Mouse (Mus musculus) lung, postnatal 10 days (tissue): Measurements from ENCODE around the gene Gnai1.
"Not testable (repeated sequence)": the region's sequence is repeated elsewhere in the genome, so short reads cannot be mapped to it uniquely, and the experiment has no call there.

Experiments
- DNase-seq: peaks from one replicate; pipeline ENCODE4 v3.0.0; 2021

Gene Gnai1

DNA sequence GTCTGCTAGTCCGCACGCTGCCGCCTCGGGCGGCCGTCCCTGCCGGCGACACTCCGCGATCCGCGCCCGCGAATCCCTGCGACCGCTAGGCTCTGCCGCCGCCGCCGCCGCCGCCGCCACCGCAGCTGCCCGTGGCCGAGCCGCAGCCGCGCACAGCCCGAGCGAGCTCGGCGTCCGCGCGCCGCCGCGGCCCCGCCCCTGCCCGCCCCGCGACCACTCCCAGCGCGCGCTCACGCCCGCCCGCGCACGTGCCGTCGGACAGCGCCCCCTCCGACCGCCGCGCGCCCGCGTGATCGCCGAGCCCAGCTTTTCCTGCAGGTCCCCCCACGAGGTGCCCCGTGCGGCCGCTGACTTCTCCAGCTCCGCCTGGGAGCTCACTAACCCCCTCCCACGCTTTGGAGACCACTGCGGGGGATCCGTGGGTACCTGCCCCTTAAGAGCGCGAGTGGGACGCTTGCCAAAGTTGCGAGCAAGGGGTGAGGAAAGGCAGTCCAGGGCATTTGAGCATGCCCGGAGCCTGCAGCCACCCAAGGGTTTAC lies at the start of gene Gnai1:
TSS of gene Gnai1 (minus strand) at position 75 of the 539 bp plus-strand sequence.
- peak; percentile 79 for DNase-seq

DNA sequence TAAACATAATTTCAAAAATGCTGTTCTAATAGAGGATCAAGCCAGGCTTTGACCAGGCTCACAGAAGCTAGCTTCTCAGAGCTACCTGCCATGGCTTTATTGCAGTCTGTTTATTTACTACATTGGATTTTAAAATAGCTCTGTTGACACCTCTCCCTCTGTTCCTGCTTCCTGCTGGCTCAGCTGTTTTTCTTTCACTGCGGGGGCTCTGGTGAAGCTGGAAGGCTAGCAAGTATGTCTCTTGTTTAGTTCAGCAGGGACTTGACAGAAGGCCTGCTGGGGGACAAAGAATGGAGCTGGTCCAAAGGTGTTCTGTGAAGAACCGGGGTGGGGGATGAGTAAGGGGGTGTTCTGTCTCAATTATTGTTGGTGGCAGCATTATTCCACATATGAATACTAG lies 7.7 kb upstream of the Gnai1 start:
- no peak for DNase-seq

DNA sequence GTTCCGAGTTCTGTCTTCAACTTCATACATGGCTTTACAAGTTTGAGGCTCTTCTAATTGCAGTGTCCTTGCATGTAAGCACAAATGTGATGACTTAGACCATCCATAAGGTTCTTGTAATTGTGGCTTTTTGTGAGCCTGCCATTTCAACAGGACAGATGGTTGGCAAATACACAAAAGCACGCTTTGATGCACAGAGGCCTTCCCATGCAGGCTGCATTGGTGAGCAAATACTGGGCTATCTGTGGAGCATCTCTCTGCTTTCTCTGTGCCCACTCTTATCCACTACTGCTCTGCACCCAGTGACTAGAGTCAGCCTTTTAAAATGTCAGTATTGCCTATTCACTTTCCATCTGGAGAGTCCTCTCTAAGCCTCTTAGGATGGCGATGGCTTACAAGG lies 5.3 kb upstream of the Gnai1 start:
- DNase-seq, result no peak

DNA sequence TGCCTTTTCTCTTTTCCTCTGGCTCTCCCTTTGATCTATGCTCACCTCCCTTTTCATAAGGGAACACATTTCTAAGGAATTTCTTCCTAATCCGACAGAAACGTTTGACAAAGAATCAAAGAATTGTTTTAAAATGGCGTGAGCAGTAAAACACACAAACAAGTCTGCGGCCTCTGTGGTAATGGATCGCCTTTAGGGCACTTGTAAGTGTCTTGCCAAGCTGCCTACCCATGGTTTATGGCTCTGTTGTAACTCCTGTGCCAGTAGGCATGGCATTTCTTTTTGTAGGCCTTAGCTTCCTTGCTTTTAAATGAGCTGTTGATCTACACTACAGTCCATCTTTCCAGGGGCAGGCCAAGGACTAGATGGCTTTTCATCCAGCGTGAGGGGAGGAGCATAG lies 801 bp upstream of the Gnai1 start:
- DNase-seq, result no peak

DNA sequence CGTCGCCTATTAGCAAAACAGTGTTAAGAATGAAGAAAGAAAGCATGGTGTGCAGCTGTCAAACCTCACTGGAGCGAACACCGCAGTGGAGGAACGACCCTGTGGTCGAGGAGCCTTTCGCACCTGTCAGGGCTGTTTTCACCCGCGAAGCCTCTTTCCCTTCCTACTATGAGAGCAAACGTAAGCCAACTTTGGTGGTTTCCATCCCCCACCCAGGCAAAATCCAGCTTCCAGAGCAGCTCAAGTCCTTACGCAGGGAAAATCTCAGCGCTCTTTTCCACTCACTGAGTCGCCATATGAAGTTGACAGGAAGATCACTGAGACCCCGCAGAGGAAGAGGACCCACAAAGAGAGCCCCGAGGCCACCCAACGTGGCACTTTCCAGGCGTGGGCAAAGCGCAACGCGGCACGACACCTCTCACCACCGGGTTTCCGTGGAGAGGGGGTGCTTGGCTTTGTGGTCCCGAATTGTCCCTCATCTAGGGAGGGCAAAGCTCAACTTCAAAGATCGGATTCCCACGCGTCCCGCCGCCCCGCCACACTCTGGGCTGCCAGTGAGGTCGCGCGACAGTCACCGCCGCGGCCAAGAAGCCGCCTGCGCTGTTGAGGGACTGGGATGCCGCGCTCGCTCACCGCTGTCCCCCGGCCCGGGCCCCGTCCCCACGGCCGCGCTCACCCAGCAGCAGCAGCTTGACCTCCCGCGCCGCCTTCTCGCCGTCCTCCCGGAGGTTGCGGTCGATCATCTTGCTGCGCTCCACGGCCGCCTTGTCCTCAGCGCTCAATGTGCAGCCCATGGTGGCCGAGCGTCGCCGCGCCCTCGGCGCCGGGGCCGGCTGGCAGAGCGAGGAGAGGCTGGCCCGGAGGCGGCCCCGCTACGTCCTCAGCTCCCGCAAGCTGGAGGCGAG lies 527 bp downstream of the Gnai1 start:
- peak; percentile 46 for DNase-seq

DNA sequence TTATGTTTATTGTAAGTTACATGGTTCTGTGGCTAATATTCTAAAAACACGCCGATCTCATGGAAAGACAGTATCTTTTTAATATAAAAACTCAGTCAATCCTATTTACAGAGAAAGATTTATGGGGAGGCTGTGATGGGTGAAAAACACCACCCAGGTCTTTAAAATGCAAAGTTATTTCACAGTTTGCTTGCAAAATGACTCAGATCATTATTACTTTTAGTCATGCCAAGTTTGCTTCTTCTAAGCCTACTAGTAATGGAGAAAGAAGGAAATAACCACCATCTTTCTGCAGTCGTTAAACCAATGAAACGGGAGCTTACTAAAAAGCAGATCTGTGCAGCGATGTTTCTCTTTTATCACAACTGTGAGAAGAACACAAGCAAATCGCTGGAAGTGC lies 1.4 kb downstream of the Gnai1 start:
- no peak for DNase-seq

DNA sequence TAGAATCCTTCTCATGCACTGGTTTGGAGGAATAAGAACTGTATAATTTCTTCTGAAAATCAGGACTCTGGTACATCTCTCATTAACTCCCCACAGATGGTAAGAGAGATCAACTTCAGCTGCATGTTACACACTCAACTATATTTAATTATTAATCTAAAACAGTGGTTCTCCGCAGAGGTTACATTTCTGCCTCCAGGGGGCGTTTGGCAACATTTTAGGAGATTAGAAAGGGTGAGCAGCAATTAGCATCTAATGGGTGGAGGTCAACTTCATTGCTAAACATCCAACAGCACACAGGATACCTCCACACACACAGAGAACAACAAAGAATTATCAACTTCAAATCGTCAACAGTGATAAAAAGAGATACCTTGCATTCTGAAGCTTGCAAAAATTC lies 2.0 kb downstream of the Gnai1 start:
- peak; percentile 69 for DNase-seq

DNA sequence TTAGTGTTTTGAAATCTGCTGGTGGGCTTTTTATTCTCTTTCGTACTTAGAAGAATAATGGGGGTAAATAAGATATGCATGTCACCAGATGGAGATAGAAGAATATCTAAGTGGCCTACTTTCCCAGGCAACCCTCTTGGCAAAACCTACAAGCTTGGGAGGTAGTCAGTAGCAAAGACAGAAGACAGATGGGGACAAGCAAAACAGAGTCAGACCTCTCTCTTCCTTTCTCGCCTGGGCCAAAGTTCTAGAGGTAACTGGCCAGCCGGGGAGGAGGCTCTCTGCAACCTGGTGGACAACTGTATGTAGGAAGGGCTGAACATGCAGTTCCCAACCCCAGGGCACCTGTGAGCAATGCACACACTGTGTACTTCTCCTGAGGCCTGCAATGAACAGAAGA lies 12.9 kb downstream of the Gnai1 start:
- DNase-seq, result no peak

DNA sequence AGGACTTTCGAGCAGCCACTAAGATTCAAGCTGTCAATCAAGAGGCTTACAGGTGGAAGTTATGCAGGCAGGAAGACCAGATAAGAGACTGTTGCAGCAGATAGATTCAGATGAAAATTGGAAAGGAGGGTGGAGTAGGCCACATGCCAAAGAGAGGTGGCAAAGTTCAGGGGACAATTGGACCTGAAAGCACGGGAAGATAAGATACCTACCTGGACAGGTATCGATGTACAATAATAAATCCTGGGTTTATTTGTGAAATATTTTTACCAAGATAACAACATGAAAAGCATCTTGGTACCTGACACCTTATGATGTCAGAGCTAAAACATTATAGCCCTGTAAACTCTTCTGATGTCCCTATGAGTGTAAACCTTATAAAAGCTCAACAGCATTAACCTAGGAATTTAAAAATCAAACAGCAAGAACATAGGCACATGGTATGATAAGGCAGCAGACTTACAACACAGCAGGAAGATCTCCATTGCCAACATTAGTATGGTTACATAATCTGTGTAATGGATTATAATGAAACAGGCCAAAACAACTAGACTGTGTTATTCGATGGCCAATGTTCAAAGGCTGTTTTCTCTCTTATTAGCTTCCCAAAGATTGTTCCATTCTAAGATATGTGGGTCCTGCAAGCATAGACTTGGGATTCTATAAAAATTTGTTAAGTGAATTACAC lies 16.6 kb downstream of the Gnai1 start:
- no peak for DNase-seq

DNA sequence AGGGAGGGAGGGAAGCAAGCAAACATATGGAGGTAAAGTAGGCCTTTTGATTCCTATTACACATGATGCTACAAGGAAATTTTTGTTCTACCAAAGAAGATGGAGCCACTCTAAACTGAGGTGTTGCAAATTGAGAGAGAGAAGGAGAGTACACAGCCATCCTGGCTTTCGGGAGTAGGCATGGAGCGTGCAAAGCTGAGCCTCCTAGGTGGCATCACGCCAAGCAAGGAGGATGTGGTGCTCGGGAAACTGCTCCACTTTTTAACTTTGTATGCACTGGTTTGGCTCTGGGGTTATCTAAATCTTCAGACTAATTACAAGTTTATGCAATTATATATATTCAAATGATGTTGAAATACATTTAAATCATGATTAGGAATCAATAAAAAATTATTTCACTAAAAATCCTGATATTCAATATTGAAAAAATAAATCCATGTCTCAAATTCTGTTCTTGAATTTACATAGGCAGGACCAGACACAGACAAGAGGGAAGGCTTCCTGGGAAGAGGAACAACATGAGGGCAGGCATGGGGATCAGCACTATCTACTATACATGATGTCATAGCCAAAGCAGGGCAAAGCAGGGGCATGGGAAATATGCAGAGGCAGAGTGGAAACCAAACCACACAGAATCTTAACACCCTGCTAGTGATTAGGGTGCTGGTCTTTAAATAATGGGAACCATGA lies 17.2 kb downstream of the Gnai1 start:
- no peak for DNase-seq

DNA sequence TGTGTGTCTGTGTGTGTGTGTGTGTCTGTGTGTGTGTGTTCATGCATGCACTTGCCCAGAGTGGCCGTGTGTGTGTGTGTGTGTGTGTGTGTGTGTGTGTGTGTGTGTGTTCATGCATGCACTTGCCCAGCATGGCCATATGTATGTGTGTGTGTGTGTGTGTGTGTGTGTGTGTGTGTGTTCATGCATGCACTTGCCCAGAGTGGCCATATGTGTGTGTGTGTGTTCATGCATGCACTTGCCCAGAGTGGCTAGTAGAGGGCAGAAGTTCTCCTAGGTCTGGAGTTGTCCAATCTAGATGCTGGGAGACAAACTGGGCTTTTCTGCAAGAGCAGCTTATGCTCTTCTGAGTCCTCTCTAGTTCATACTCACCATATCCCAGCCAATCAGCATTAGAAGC lies 18.3 kb downstream of the Gnai1 start:
- not testable (repeated sequence) for DNase-seq

DNA sequence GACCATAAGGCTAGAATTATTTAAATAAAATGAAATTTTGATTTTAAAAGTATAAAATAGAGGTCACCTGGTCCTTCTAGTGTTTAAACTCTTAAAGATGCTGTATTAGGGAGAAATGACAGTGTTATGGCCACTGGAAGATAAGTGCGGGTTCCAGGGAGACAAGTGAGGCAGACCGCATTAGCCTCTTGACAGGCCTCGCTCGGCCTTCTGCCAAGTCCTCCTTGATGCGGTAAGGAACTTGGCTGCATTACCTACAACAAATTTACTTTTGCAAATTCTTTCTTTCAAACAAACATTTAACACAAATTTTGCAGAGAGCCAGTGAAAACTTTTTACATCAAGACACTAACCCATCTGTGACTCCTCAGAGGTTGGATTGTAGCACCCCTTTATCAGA lies 27.9 kb downstream of the Gnai1 start:
- no peak for DNase-seq

DNA sequence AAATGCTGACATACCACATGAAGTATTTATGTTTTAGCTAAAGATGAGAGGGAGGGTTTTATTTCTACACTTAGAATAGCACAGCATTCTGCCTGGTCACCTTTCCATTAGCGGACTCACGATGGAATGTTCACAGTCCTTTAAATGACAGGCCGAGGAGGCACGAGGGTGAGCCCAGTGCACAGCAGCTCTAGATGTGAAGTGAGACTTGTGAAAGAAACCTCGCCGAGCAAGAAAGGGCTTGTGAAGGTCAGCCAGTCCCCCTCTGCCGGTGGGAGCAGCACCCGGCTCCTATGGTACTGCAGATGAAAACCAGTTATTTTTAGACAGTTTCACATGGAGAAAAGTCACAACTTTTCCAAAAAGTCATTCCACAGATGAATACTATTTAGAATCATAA lies 29.4 kb downstream of the Gnai1 start:
- DNase-seq, result no peak

DNA sequence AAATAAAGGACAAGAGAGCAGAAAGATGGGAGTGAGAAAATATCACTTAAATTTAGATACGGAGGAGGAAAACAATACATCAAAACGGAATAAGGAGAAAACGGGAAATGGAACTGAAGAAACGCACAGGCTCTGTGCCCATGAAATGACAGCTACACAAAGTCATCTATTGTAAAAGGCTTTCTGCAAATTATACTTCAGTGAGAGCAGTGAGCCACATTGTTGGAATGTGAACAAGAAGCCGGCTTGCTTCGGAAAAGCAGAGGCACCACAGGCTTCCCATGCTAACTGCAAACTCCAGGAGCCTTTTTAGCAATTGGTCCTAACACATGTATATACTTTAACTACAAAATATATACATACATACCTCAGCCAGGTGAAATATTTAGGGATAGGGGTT lies 34.0 kb downstream of the Gnai1 start:
- no peak for DNase-seq

DNA sequence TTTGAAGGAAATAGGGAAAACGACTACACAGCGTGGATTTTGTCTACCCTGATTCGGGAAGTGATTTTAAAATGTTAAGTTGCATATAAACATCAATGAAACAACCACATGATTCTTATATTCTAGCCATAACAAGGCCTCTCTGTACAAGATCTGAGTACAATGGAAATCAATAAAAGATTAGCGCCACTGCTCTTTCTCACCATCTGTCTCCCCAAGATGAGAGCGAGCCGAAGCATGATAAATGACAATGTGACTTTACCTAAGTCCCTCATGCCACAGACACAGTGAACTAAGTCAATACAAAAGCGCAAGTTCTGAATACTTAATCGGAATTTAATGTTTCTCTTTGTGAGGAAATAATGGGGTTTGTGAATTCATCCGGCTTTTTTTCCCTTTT lies 36.6 kb downstream of the Gnai1 start:
- DNase-seq, result no peak

DNA sequence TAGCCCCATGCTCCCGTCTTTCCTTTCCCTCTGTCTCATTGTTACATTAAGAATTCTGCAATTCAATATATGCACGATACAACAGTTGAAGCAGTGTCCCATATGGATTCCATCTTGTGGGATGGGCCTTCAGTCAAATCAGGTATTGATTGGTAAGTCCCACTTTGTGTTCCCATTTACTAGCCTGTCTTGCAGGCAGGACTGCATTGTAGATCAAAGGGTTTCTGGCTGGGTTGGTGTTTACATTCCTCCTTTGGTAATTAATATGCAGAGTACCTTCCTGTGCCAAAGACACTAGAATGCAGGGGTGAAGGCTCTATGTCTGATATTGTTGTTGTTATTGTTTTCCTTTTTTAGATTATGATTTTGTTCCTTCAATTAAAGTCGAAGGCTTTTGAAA lies 38.5 kb downstream of the Gnai1 start:
- DNase-seq, result no peak

DNA sequence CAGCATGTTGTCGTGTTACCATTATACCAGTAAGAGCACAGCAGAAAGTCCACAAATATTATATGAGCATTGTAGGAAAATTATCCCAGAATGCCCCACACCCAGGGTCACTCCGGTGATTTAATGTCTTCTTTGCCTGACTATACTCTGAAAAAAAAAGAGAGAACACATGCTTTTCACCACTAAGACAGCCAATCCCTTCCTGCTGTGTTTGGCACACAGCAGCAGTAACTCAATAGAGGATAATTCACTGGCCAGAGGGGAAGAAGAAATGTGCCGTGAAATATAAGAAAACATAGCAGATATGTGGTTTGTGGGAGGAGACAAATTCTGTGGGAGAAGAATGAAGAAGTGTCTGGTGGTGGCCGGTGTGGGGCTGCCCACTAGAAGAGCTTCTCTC lies 41.3 kb downstream of the Gnai1 start:
- DNase-seq, result no peak

DNA sequence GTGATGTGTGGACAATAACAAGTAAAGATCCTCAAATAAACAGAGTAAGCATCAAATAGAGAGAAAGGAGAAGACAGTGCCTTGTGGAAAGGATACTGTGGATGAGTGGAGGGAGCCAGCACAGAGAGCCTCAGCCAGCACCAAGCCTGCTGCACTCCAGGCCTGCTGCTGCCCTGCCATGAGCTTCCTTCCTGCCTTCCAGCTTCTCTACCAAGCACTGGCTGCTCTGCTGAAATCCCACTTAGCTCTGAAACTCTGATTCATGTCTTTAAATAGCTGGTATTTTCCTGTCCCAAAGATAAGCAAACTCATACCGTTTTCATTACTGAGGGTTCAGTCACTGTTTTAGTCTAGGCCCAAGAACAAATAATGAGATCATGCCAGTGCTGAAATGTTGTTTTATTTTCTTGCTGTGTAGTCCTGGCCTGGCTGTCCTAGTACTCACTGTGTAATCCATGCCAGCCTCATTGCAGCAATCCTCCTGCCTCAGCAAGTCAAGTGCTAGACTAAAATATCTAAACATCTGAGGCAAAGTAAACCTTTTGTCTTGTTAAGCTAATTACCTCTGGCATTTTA lies 52.8 kb downstream of the Gnai1 start:
- no peak for DNase-seq

DNA sequence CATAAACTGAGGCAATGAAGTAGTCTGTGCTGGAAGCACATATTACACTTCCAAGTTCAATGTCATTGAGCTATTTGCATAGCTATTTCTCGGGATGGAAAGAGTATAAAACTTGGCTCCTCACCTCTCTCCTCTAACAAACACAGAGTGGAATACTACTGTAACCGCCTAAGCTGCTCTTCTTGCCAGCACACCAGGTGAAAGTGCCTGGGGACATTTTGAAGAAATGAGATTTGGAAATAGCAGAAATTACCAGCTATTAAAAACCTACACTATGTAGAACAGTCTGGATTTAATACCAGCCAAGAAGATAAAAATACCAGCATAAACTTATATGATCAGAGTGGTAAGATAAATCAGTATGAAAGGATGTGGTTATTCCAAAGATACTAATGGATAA lies 63.6 kb downstream of the Gnai1 start:
- DNase-seq, result no peak

DNA sequence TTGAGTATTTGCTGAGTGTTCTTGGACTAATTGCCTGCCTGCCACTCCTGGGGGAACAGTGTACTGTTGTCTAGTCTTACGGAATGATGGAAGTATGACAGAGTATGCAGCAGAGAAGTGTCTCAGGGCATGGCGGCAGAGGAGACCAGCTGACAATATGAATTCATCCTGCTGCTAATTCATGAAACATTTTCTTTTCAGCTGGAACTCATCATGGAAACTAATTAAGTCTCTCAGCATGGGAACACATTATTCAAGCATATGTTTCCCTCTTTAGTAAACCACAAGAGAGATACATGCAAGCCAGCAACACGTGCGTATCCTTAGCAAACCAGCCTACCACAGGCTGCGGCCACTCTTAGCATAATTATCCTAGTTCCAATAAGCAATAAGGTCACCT lies 67.4 kb downstream of the Gnai1 start:
- no peak for DNase-seq

DNA sequence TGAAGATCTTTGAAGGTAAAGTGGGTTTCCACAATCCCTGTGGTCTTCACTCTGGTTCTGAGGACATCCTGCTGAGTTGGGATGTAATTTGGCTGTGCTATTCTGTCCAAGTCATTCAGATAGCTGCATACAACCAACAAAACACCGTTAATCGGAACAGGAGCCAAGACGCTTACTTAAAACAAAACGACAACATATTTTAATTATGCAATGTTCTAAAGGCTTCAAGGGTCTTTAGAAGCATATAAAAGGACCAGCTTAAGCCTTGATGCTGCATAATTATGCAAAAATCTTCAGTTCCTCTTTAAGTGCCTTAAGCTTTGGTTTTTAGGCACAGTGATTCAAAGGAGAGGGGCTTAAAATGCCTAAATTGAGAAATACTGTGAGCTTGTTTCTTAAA lies 70.6 kb downstream of the Gnai1 start:
- no peak for DNase-seq

DNA sequence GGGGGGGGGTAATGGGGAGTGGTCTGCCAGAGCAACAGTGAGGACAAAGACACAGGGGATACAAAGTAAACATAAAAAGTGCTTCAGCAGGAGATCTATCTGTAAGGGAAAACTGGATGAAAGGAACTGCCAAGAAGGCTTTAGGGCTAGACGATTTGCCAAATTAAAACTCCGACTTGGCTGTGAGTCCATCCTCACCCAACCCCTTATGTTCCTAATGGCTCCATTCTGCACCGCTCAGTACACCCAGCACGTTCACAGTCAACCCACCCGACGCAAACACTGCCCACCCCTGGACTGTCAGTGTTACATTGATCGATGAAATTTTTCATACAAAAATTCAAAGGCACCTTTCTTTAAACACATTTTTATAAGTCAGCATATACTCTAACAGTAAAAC lies 71.5 kb downstream of the Gnai1 start:
- DNase-seq, result no peak

DNA sequence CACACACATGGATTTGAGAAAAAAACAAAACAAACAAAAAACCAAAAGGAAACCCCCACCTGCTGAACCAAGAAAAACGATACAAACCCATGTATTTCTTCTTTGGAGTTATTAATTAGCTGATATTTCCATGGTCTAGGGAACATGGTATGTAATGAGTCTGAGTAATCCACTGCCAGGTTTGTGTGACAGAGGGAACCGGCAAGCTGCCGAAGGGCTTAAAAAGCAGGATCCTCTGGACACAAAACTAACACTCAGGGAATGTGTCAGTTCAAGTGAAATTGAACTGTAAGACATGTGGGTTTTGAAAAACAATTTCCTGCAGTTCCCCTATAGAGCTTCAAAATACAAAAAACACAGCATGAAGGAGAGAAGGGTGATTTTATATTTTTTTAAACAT lies 72.1 kb downstream of the Gnai1 start:
- no peak for DNase-seq
